Mouse (Mus musculus): Measurements from ENCODE around the gene Dclk3.

DNA sequence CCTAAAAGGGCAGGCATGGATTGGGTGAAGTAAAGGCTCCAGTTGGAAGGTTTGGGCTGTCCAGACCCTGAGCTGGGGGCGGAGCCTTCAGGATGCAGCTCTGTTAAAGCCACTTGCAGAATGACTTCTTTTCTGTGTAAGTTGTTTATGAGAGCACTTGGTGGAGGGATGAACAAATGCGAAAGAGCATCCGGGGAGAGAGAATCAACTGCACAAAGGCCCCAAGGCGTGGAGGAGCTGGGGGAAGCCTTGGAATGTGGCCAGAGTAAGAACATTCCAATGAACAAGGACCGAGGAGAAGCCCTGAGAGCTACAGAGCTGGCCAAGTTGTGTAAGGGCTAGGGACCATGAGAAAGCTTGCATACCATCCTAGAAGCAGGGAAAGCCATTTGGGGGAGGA, 16.3 kb upstream of the Dclk3 start:
- no peak for TF ChIP-seq CTCF (IDR thresholded peaks at IDR 0.05; ENCODE audit: insufficient read depth, low read depth, low read length)
- no peak for TF ChIP-seq POLR2A (IDR thresholded peaks at IDR 0.05; ENCODE audit: insufficient read depth, low read depth, low read length)
